Mouse (Mus musculus) spleen, adult 2 months (tissue): ENCODE measurements around the gene Gm45713. TPM values are rescaled to one million over a fixed set of nuclear protein-coding genes. Genes with fewer than 3 reads are reported as not detected.
A peak's percentile ranks its signal among the peaks of the same experiment; 100 is the strongest.

Source experiments
- DNase-seq, 2 experiments: peaks; one replicate each; pipeline versions ENCODE4 v3.0.0 to v3.0.0-alpha.2; 2012 to 2021; ENCODE audit warnings: low spot score in 2 of 2, low read depth in 1 of 2
- H3K27ac ChIP-seq: fragments of 200-500 bp; 2 replicates; pipeline ENCODE4 v1.5.1; 2012; ENCODE audit warnings: low read length, inconsistent platforms; ENCODE audit not compliant: insufficient read depth
- H3K27me3 ChIP-seq: fragments of 200-500 bp; 2 replicates; pipeline ENCODE4 v1.6.1; 2012; ENCODE audit warnings: mild to moderate bottlenecking, moderate library complexity, low read length, inconsistent platforms; ENCODE audit not compliant: control insufficient read depth, insufficient read depth
- H3K36me3 ChIP-seq: fragments of 200-500 bp; 2 replicates; pipeline ENCODE4 v1.6.1; 2012; ENCODE audit warnings: mild to moderate bottlenecking, low read length, inconsistent platforms; ENCODE audit not compliant: control insufficient read depth, insufficient read depth
- H3K4me1 ChIP-seq: fragments of 200-500 bp; 2 replicates; pipeline ENCODE4 v1.6.1; 2011; ENCODE audit warnings: inconsistent platforms; ENCODE audit not compliant: control insufficient read depth, insufficient read depth, insufficient read length
- H3K4me3 ChIP-seq: fragments of 200-500 bp; 2 replicates; pipeline ENCODE4 v1.5.1; 2011; ENCODE audit warnings: mild to moderate bottlenecking, inconsistent platforms; ENCODE audit not compliant: insufficient read depth, insufficient read length; ENCODE audit errors: extremely low read depth
- CTCF ChIP-seq: fragments of 200-500 bp; IDR thresholded peaks from 2 replicates; pipeline ENCODE4 v1.5.1; 2011; ENCODE audit warnings: mild to moderate bottlenecking, inconsistent platforms; ENCODE audit not compliant: insufficient read depth, insufficient read length, insufficient replicate concordance; ENCODE audit errors: extremely low read depth
- POLR2A ChIP-seq: fragments of 200-500 bp; IDR thresholded peaks from 2 replicates; pipeline ENCODE4 v1.6.1; 2011; ENCODE audit warnings: low read depth, low read length, inconsistent platforms
- WGBS: fragments of 180-500 bp; shearing (Covaris S2); methylation state at CpG from one replicate; pipeline ENCODE4 v1.1.7; 2018; 5-methylcytosine and 5-hydroxymethylcytosine counted together
- polyA plus RNA-seq: library from polyadenylated mRNA; depleted of rRNA; stranded (reverse); fragments of >200 nt; gene quantifications from 2 replicates; pipeline ENCODE4 v1.2.3, GENCODE M21; 2012

The Gm45713 gene
- polyA plus RNA-seq, 1 experiment, result 0.70 TPM

DNA sequence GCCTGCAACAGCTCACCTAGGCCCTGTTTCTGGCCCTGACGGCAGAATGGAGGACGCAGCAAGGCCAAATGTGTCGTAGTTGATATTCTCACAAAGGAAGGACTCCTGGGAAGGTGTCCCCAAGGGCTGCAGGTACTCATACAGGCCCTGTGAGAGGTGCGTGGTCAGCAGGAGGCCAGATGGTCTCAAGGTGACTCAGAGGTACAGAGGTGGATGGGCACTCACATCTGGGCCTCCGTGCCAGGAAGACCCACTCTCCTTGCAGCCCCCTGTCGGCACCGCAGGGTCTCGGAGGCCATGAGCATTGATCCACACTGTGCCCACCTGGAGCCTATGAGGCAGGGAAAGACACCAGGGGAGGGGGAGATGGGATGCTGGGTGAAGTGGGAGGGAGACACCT lies 9.4 kb upstream of the Gm45713 start:
- Histone ChIP-seq H3K27ac (no peak overlapping the region), H3K36me3 (peaks cover 32% of the 10 kb centered on the region), H3K27me3 (no peaks in the 10 kb centered on the region), H3K4me1 (no peaks in the 10 kb centered on the region; the same call in 1 of the 2 replicates), H3K4me3 (no peak overlapping the region)
- WGBS, result 94% methylated on average over 8 of the region's 8 CpGs
- TF ChIP-seq CTCF (no peak), POLR2A (no peak)
- DNase-seq, result no peak

DNA sequence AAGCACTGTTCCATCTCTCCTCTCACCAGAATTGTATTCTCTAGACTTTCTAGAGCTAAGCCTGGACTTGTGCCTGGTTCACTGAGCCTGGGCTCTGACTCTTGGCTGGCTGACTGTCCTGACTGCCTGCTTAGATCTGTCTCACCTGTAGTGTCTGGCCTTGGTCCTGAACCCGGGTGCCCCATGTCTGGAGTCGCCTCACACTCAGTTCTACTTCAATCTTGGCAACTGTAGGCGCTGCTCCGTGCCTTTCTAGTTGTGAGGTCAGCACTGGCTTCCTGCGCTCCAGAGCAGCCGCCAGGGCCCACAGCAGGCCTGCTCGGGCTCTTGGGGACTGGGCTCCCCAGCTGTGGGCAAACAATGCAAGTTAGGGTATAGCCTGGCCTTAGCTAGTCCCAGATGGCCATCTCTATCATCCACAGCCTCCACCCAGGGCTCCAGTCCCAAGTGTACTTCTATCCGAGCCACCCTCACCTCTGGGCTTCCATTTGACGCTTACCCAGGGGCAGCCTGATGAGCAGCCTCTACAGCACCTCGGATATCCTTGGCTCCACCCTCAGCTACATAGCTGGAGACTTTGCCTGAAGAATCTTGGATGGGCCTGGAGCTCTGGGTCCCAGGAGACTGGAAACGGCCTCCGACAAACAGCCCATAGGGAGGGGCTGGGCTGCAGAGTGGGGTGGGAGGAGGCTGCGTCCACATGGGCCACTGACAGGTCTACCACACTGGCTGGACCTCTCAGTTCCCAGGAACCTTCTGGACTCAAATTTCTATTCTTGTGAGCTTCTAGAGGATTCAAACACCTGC lies 8.5 kb upstream of the Gm45713 start:
- H3K4me3 ChIP-seq, result no peak overlapping the region
- 91% methylated on average over 13 of the region's 13 CpGs for WGBS
- TF ChIP-seq CTCF (no peak), POLR2A (no peak)
- H3K27me3 ChIP-seq, result no peaks in the 10 kb centered on the region
- no peak overlapping the region for H3K27ac ChIP-seq
- peaks cover 32% of the 10 kb centered on the region for H3K36me3 ChIP-seq
- DNase-seq, result no peak
- H3K4me1 ChIP-seq, result no peaks in the 10 kb centered on the region; the same call in 1 of the 2 replicates

DNA sequence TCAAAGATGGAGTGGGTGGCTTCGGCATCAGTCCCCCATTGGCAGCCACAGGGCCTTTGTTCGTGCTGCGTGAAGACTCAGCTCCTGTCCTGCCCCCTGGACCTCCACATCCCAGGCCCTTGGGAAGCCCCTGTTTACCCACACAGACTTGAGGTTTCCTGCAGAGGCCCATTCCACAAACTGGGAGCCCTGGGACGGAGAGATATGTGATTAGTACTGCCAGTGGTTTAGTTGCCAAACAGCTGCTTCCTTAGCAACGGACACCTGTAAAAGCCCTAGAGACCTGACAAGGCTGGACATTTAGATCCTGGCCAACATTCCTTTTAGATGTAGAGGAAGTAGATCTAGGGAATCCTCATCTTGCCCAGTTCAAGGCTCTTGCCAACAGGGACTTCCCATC lies 5.9 kb upstream of the Gm45713 start:
- 75% methylated on average over 5 of the region's 5 CpGs for WGBS
- Histone ChIP-seq H3K27ac (no peak overlapping the region; the same call in 1 of the 2 replicates), H3K4me1 (no peaks in the 10 kb centered on the region; the same call in 1 of the 2 replicates), H3K4me3 (no peak overlapping the region), H3K36me3 (peaks cover 22% of the 10 kb centered on the region), H3K27me3 (no peaks in the 10 kb centered on the region)
- TF ChIP-seq CTCF (no peak), POLR2A (no peak)
- DNase-seq, result no peak

DNA sequence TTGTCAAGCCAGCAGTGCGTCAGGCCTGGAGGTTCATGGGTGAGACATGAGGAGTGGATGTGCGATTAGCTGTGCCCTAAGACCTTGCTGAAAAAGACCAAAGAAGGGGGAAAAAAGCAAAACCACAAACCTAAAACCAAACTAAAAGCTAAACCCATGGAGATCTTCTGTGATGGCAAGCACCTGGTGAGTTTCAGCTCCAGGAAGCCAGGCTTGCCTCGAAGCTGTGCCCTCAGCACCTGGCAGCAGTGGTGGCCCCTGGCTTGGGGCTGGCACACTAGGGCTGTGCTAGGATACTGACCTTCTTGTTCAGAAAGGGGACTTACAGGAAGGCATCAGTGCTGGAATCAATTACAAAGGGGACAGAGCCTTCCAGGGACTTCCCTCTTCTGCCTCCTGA lies 5.3 kb upstream of the Gm45713 start:
- WGBS, result 51% methylated on average over 3 of the region's 3 CpGs
- no peaks in the 10 kb centered on the region; the same call in 1 of the 2 replicates for H3K4me1 ChIP-seq
- no peaks in the 10 kb centered on the region for H3K27me3 ChIP-seq
- no peak for DNase-seq
- no peak overlapping the region for H3K4me3 ChIP-seq
- no peak for TF ChIP-seq POLR2A
- no peak for TF ChIP-seq CTCF
- peak overlapping the region; percentile 25; the same call in 1 of the 2 replicates for H3K27ac ChIP-seq
- H3K36me3 ChIP-seq, result peaks cover 20% of the 10 kb centered on the region

DNA sequence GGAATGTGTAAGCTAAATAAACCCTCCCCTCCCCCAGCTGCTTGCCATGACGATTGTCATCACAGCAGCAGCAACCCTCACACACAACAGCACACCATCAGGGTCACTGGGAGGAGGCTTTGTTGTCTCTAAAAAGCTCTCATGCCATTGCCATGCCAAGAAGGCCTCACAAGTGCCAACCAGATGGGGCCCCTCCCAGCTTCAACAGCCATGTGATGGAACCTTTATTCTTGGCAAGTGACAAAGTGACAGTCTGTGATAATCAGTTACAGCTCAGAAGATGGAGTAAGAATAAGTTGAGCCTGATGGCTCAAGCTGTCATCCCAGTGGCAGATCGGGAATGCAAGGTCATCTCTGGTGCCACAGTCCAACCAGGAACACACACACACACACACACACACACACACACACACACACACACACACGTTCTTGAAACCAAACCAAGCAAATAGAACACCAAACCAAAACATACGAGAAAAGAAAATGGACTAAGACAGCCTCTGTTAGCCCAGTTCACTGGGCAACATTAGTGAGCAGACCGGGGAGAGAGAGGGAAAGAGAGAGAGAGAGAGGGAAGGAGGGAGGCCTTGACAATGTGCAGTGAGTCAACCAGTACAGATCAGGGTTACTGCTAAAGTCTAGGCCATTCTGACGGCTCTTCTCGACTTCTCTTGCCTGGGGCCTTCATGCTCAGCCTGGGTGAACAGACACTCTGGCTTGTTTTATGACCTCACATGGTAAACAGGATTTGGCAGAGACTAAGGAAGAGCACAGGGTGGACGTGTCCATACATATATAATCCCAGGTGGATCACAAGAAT lies 4.1 kb upstream of the Gm45713 start:
- TF ChIP-seq POLR2A (no peak), CTCF (no peak)
- 88% methylated on average over 8 of the region's 8 CpGs for WGBS
- no peak for DNase-seq
- H3K4me1 ChIP-seq, result peaks cover 5% of the 10 kb centered on the region; the same call in 1 of the 2 replicates
- H3K27me3 ChIP-seq, result no peaks in the 10 kb centered on the region
- no peak overlapping the region for H3K4me3 ChIP-seq
- peaks cover 15% of the 10 kb centered on the region for H3K36me3 ChIP-seq
- no peak overlapping the region for H3K27ac ChIP-seq

DNA sequence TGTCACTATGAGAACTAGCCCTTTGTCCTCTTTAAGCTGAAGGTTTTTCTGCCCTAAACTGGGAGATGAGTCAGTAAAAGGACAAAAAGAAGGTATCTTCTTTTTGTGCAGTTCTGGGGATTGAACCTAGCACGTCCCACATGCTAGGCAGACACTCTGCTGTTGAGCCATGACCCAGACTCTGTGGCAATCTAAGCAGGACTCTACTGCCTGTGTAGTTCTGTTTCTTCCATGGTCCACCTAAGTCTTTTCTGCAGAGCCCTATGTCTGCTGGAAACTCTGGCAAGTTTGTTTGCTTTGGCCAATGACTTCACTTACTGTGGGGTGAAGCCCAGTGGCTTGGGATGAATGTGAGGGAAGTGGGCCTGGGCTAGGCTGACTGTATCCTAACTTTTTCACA lies 2.4 kb upstream of the Gm45713 start:
- Histone ChIP-seq H3K27me3 (no peaks in the 10 kb centered on the region), H3K4me3 (no peak overlapping the region), H3K4me1 (peaks cover 5% of the 10 kb centered on the region; the same call in 1 of the 2 replicates), H3K36me3 (peaks cover 6% of the 10 kb centered on the region), H3K27ac (no peak overlapping the region)
- DNase-seq, result no peak
- 88% methylated on average over 1 of the region's 1 CpGs for WGBS
- no peak for TF ChIP-seq POLR2A
- TF ChIP-seq CTCF, result no peak
